In genomic region chr4:132735894-132736293, GRCm38 (mm10) we compare ENCODE assay signal across 17 mouse cellular contexts. TPM values are rescaled to one million over a fixed set of nuclear protein-coding genes. Genes with fewer than 3 reads are reported as not detected.
A peak's percentile ranks its signal among the peaks of the same experiment; 100 is the strongest.
DNase-seq lines count a peak whose midpoint lies in the region; ATAC-seq and TF ChIP-seq lines count a peak whose summit lies in the region.
"Had no signal": no experiment of that assay in that cellular context is flagged by ENCODE, and none has a peak within 500 bp of the region (broad histone marks: within the 10 kb centered on the region; RNA-seq: fewer than 3 reads in every experiment).

No protein-coding gene starts in this region.

- no peak overlapping the region for H3K4me3 ChIP-seq in kidney, adult 2 months (ENCODE audit: insufficient read depth, low read depth, low read length)
- H3K4me3 ChIP-seq in kidney, embryonic 16.5 days (ENCODE audit: low read length), result no peak overlapping the region
- peak overlapping the region; percentile 61 for H3K4me3 ChIP-seq in ES-Bruce4 (ENCODE audit: low read depth, low read length)
- no peak overlapping the region for H3K4me3 ChIP-seq in forebrain, embryonic 16.5 days (replicated peaks; ENCODE audit: low read length)
- H3K4me3 ChIP-seq: forebrain, embryonic 10.5 days had no signal

- no peak for ATAC-seq in kidney, embryonic 16.5 days (ENCODE audit: low FRiP score, low TSS enrichment)
- no peak for ATAC-seq in forebrain, embryonic 16.5 days

- no peaks in the 10 kb centered on the region for H3K36me3 ChIP-seq in kidney, adult 2 months (ENCODE audit: control insufficient read depth, insufficient read depth, low read length)
- no peaks in the 10 kb centered on the region for H3K36me3 ChIP-seq in kidney, embryonic 16.5 days (ENCODE audit: insufficient read depth, low read length)
- peaks cover 3% of the 10 kb centered on the region; the same call in 1 of the 2 replicates for H3K36me3 ChIP-seq in ES-Bruce4 (ENCODE audit: control insufficient read depth, insufficient read depth, low read length, poor library complexity, severe bottlenecking)
- no peaks in the 10 kb centered on the region for H3K36me3 ChIP-seq in splenic B cell, adult 2 months (ENCODE audit: control insufficient read depth, insufficient read depth, low read length, poor library complexity, severe bottlenecking)
- H3K36me3 ChIP-seq in forebrain, embryonic 16.5 days (ENCODE audit: control insufficient read depth, insufficient read depth), result no peaks in the 10 kb centered on the region
- H3K36me3 ChIP-seq: forebrain, embryonic 10.5 days had no signal

- no peak overlapping the region for H3K9ac ChIP-seq in kidney, embryonic 16.5 days (replicated peaks; ENCODE audit: low read length)
- peak overlapping the region; percentile 89 for H3K9ac ChIP-seq in ES-Bruce4 (ENCODE audit: low read depth, poor library complexity, severe bottlenecking)
- H3K9ac ChIP-seq in forebrain, embryonic 16.5 days (replicated peaks; ENCODE audit: low read depth, low read length), result no peak overlapping the region

- no peak overlapping the region for H3K4me2 ChIP-seq in kidney, embryonic 16.5 days (replicated peaks; ENCODE audit: low read depth, low read length)
- H3K4me2 ChIP-seq in forebrain, embryonic 16.5 days (ENCODE audit: low read length), result no peak overlapping the region
- H3K4me2 ChIP-seq: heart, embryonic 11.5 days; midbrain, embryonic 11.5 days had no signal

- H3K27ac ChIP-seq in kidney, adult 2 months (ENCODE audit: insufficient read depth, low read depth, low read length), result no peak overlapping the region
- H3K27ac ChIP-seq in kidney, embryonic 16.5 days (ENCODE audit: low read length), result no peak overlapping the region
- H3K27ac ChIP-seq in ES-Bruce4 (ENCODE audit: insufficient read depth, low read length), result peak overlapping the region; percentile 83
- no peak overlapping the region for H3K27ac ChIP-seq in forebrain, embryonic 16.5 days (ENCODE audit: low read length)
- H3K27ac ChIP-seq: forebrain, embryonic 10.5 days had no signal

- intact Hi-C loops in left cerebral cortex, postnatal 4 days (cut with DNase I), result no loop called here

- no peak for TF ChIP-seq POLR2A in kidney, adult 2 months (IDR thresholded peaks at IDR 0.05; ENCODE audit: low read depth, low read length)
- no peak for TF ChIP-seq POLR2A in ES-Bruce4 (IDR thresholded peaks at IDR 0.05; ENCODE audit: insufficient read depth, low read length)

- DNase-seq in kidney, adult 2 months, result peak; percentile 62
- peak; percentile 38 to 74 for DNase-seq in kidney, postnatal 25 days
- peak; percentile 28 for DNase-seq in splenic B cell, adult 2 months (ENCODE audit: low read depth, low spot score)
- DNase-seq in urinary bladder, postnatal 36 days (ENCODE audit: low spot score in 2 of 2), result no peak
- no peak for DNase-seq in left cerebral cortex, postnatal 4 days
- DNase-seq: cerebellum, adult 11-12 months; gastrocnemius, postnatal 14 days; heart, postnatal 36 days; lung, adult 18-20 months; lung, postnatal 36 days; thymus, postnatal 4 days had no signal

- H3K4me1 ChIP-seq in kidney, adult 2 months (ENCODE audit: control insufficient read depth, insufficient read depth, low read length), result no peaks in the 10 kb centered on the region
- H3K4me1 ChIP-seq in kidney, embryonic 16.5 days (ENCODE audit: insufficient read depth, low read length), result peaks cover 8% of the 10 kb centered on the region; the same call in 1 of the 2 replicates
- H3K4me1 ChIP-seq in ES-Bruce4 (ENCODE audit: control insufficient read depth, insufficient read depth, low read length), result peaks cover 6% of the 10 kb centered on the region
- H3K4me1 ChIP-seq in forebrain, embryonic 16.5 days (replicated peaks; ENCODE audit: control insufficient read depth, insufficient read depth, low read length), result peaks cover 9% of the 10 kb centered on the region

- no peaks in the 10 kb centered on the region for H3K27me3 ChIP-seq in kidney, adult 2 months (replicated peaks; ENCODE audit: control insufficient read depth, insufficient read depth, low read length)
- no peaks in the 10 kb centered on the region for H3K27me3 ChIP-seq in kidney, embryonic 16.5 days (ENCODE audit: insufficient read depth, low read length)
- no peaks in the 10 kb centered on the region for H3K27me3 ChIP-seq in ES-Bruce4 (ENCODE audit: control insufficient read depth, insufficient read depth, low read length, poor library complexity, severe bottlenecking)
- H3K27me3 ChIP-seq in splenic B cell, adult 2 months (ENCODE audit: control insufficient read depth, insufficient read depth, low read length, poor library complexity, severe bottlenecking), result no peaks in the 10 kb centered on the region
- H3K27me3 ChIP-seq in forebrain, embryonic 16.5 days (replicated peaks; ENCODE audit: control insufficient read depth, insufficient read depth, low read length), result no peaks in the 10 kb centered on the region

- H3K9me3 ChIP-seq in kidney, embryonic 16.5 days (ENCODE audit: low read length), result no peaks in the 10 kb centered on the region
- H3K9me3 ChIP-seq in ES-Bruce4 (replicated peaks; ENCODE audit: control insufficient read depth, insufficient read depth, low read length, poor library complexity, severe bottlenecking), result no peaks in the 10 kb centered on the region
- no peaks in the 10 kb centered on the region for H3K9me3 ChIP-seq in forebrain, embryonic 16.5 days (ENCODE audit: control insufficient read depth, low read length)
- H3K9me3 ChIP-seq: forebrain, embryonic 10.5 days had no signal

- 55% methylated on average over 3 of the region's 3 CpGs for WGBS in kidney, adult 2 months
- WGBS in kidney, embryonic 16.5 days, result 66% methylated on average over 3 of the region's 3 CpGs
- WGBS in forebrain, embryonic 16.5 days, result 86% methylated on average over 3 of the region's 3 CpGs

- TF ChIP-seq EP300 in ES-Bruce4 (IDR thresholded peaks at IDR 0.05; ENCODE audit: insufficient read depth, low read depth, low read length), result 0 out of 2 replicates have a peak, but pooled peaks have one; percentile 62

- peak; percentile 44 for TF ChIP-seq CTCF in kidney, adult 2 months (conservative IDR thresholded peaks at IDR 0.05; ENCODE audit: insufficient read depth, insufficient read length, low read depth, low read length)
- peak; percentile 37 for TF ChIP-seq CTCF in ES-Bruce4 (IDR thresholded peaks at IDR 0.05; ENCODE audit: low read depth, low read length)

RNA-seq across cellular contexts. Expression of gene Xkr8, which starts 3.5 kb away (rescaled TPM):
- polyA plus RNA-seq in kidney, adult 2 months (2012; rRNA removed), result 4.4 and 6.2 TPM in 2 replicates
- polyA plus RNA-seq in kidney, embryonic 16.5 days (2015; fragmentation: Nextera tagmentation; extraction: Ambion mirVana), result 4.7 and 7.3 TPM in 2 replicates
- 6.3 and 8.1 TPM in 2 replicates for polyA plus RNA-seq in ES-Bruce4 (2011; ENCODE audit: insufficient read depth, insufficient read length, low read depth, missing spikeins)
- 4.7 TPM in 2 replicates for polyA plus RNA-seq in forebrain, embryonic 16.5 days (2015; fragmentation: Nextera tagmentation; extraction: Ambion mirVana)
- total RNA-seq in left cerebral cortex, postnatal 4 days (2021), result 1 to 10 TPM; 4.3 to 4.8 TPM

RNA-seq across cellular contexts. Expression of gene Smpdl3b, which starts 21.2 kb away (rescaled TPM):
- 2.0 and 2.2 TPM in 2 replicates for polyA plus RNA-seq in kidney, adult 2 months (2012; rRNA removed)
- 9.3 and 11.6 TPM in 2 replicates for polyA plus RNA-seq in kidney, embryonic 16.5 days (2015; fragmentation: Nextera tagmentation; extraction: Ambion mirVana)
- polyA plus RNA-seq in ES-Bruce4 (2011; ENCODE audit: insufficient read depth, insufficient read length, low read depth, missing spikeins), result 6.3 and 6.4 TPM in 2 replicates
- polyA plus RNA-seq in forebrain, embryonic 16.5 days (2015; fragmentation: Nextera tagmentation; extraction: Ambion mirVana), result 1.0 and 1.6 TPM in 2 replicates
- 1 to 10 TPM in 1 of 2 experiments, under 1 TPM in 1; 0.97 to 1.2 TPM for total RNA-seq in left cerebral cortex, postnatal 4 days (2021)

RNA-seq across cellular contexts. Expression of gene Rpa2, which starts 32.2 kb away (rescaled TPM):
- 10.7 and 11.9 TPM in 2 replicates for polyA plus RNA-seq in kidney, adult 2 months (2012; rRNA removed)
- polyA plus RNA-seq in kidney, embryonic 16.5 days (2015; fragmentation: Nextera tagmentation; extraction: Ambion mirVana), result 108 and 109 TPM in 2 replicates
- polyA plus RNA-seq in ES-Bruce4 (2011; ENCODE audit: insufficient read depth, insufficient read length, low read depth, missing spikeins), result 78.2 and 78.7 TPM in 2 replicates
- 55.8 and 61.7 TPM in 2 replicates for polyA plus RNA-seq in forebrain, embryonic 16.5 days (2015; fragmentation: Nextera tagmentation; extraction: Ambion mirVana)
- total RNA-seq in left cerebral cortex, postnatal 4 days (2021), result 10 to 100 TPM; 15.4 to 16.0 TPM

Comparison
In these comparisons a context has a peak if more than half of its experiments do, and no peak if none do; other contexts are left out.
1. DNase-seq: peak in kidney, adult 2 months (single experiment), kidney, postnatal 25 days (2 of 2) and splenic B cell, adult 2 months (single experiment); none in urinary bladder, postnatal 36 days (0 of 2) and left cerebral cortex, postnatal 4 days (single experiment).